Mouse (Mus musculus) embryonic facial prominence, embryonic 13.5 days (tissue): Measurements from ENCODE around the gene Isy1. TPM values are rescaled to one million over a fixed set of nuclear protein-coding genes. Genes with fewer than 3 reads are reported as not detected.
"Not testable (repeated sequence)": the region's sequence is repeated elsewhere in the genome, so short reads cannot be mapped to it uniquely, and the experiment has no call there.

Experiments used
- ATAC-seq: fragments of 200-750 bp; cut with Nextera tagmentation; 2 replicates; pipeline ENCODE4 v1.8.0; 2017; ENCODE audit warnings: low read depth; ENCODE audit not compliant: insufficient number of reproducible peaks, insufficient read depth, low FRiP score, low TSS enrichment
- H3K27ac ChIP-seq: fragments of 300-500 bp; sonication (generic); 2 replicates; pipeline ENCODE4 v1.5.1; 2015; ENCODE audit warnings: moderate library complexity, mild to moderate bottlenecking, inconsistent platforms
- H3K27me3 ChIP-seq: fragments of 300-500 bp; sonication (generic); 2 replicates; pipeline ENCODE4 v1.6.1; 2015; ENCODE audit warnings: mild to moderate bottlenecking, inconsistent platforms
- H3K36me3 ChIP-seq: fragments of 300-500 bp; sonication (generic); 2 replicates; pipeline ENCODE4 v1.6.1; 2015; ENCODE audit warnings: mild to moderate bottlenecking, inconsistent platforms
- H3K4me1 ChIP-seq: fragments of 300-500 bp; sonication (generic); 2 replicates; pipeline ENCODE4 v1.6.1; 2015; ENCODE audit warnings: inconsistent platforms
- H3K4me2 ChIP-seq: fragments of 300-500 bp; sonication (generic); 2 replicates; pipeline ENCODE4 v1.6.1; 2015; ENCODE audit warnings: moderate library complexity, mild to moderate bottlenecking, inconsistent platforms
- H3K4me3 ChIP-seq: fragments of 300-500 bp; sonication (generic); 2 replicates; pipeline ENCODE4 v1.5.1; 2015; ENCODE audit warnings: mild to moderate bottlenecking, inconsistent platforms
- H3K9ac ChIP-seq: fragments of 300-500 bp; sonication (generic); 2 replicates; pipeline ENCODE4 v1.6.1; 2015; ENCODE audit warnings: mild to moderate bottlenecking, inconsistent platforms
- H3K9me3 ChIP-seq: fragments of 300-500 bp; sonication (generic); 2 replicates; pipeline ENCODE4 v1.6.1; 2016; ENCODE audit warnings: inconsistent platforms
- WGBS: fragments of 180-500 bp; shearing (Covaris S2); methylation state at CpG from one replicate; pipeline ENCODE4 v1.1.7; 2015; ENCODE audit warnings: mixed read lengths; 5-methylcytosine and 5-hydroxymethylcytosine counted together
- polyA plus RNA-seq: library from polyadenylated mRNA; unstranded; fragments of >200 nt; fragmentation: Nextera tagmentation; extraction: Ambion mirVana; gene quantifications from 2 replicates; pipeline ENCODE4 v1.2.1, GENCODE M21; 2015

Isy1 gene
- polyA plus RNA-seq, 1 experiment from 2014 or later = 58.6 TPM

DNA sequence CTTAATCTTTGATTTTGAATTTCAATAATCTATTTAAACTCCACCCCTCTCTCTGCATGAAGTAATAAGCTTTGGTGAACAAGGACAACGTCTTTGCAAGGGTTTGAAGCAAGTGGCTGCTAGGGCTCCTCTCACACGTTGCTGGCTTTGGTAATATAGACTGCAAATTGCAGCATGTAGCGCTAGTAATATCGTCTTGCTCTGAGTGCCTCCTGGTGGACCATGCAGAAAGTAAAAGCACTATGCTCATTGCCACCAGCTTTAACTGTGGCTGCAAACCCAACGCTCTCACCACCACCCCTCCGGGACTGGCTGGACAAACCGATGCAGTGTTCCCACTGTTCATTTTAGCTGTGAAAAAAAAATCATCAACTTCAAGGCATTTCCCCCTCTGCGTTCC is 68.0 kb downstream of the Isy1 start:
- no peaks in the 10 kb centered on the region for H3K36me3 ChIP-seq
- no peak overlapping the region for H3K27ac ChIP-seq
- H3K4me1 ChIP-seq = no peaks in the 10 kb centered on the region
- H3K9me3 ChIP-seq = no peaks in the 10 kb centered on the region
- H3K4me2 ChIP-seq = no peak overlapping the region
- WGBS = 54% methylated on average over 8 of the region's 8 CpGs
- no peak for ATAC-seq
- no peaks in the 10 kb centered on the region for H3K27me3 ChIP-seq
- no peak overlapping the region for H3K4me3 ChIP-seq
- H3K9ac ChIP-seq = no peak overlapping the region

DNA sequence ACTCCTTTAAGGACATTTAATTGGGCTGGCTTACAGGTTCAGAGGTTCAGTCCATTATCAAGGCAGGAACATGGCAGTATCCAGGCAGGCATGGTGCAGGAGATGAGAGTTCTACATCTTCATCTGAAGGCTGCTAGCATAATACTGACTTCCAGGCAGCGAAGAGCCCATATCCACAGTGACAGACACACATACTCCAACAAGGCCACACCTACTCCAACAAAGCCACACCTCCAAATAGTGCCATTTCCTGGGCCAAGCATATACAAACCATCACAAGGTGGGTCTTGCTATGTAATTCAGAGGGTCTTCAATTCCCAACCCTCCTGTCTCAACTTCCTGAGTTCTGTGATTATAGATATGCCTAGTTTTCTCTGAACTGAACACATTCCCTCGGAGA is 74.3 kb downstream of the Isy1 start:
- H3K27me3 ChIP-seq, ATAC-seq, H3K4me2 ChIP-seq, H3K9ac ChIP-seq, H3K4me1 ChIP-seq, H3K9me3 ChIP-seq, H3K27ac ChIP-seq, H3K4me3 ChIP-seq, H3K36me3 ChIP-seq: not testable (repeated sequence)
- 90% methylated on average over 2 of the region's 2 CpGs for WGBS

Other genes with a start within 250 kb of the Isy1 start
- gene Prokr1, start 248.1 kb downstream of the Isy1 start, polyA plus RNA-seq = 3.6 and 3.9 TPM in 2 replicates
- 14.9 and 15.2 TPM in 2 replicates for gene Aplf, start 166.6 kb downstream of the Isy1 start, polyA plus RNA-seq
- gene Efcc1, start 107.9 kb downstream of the Isy1 start, polyA plus RNA-seq = 1.5 and 2.2 TPM in 2 replicates
- gene Gp9, start 60.7 kb downstream of the Isy1 start, polyA plus RNA-seq = 1.8 and 2.5 TPM in 2 replicates
- gene Rab43, start 26.6 kb downstream of the Isy1 start, polyA plus RNA-seq = 8.3 and 10.0 TPM in 2 replicates
- 3.9 and 5.5 TPM in 2 replicates for gene Gm45140, start 3.0 kb downstream of the Isy1 start, polyA plus RNA-seq
- 1,121 and 1,158 TPM in 2 replicates for gene Cnbp, start 12.3 kb upstream of the Isy1 start, polyA plus RNA-seq
- 162 and 176 TPM in 2 replicates for gene Copg1, start 49.0 kb upstream of the Isy1 start, polyA plus RNA-seq
- gene Hmces, start 75.1 kb upstream of the Isy1 start, polyA plus RNA-seq = 64.6 and 66.1 TPM in 2 replicates
- 27.3 and 33.0 TPM in 2 replicates for gene H1fx, start 142.8 kb upstream of the Isy1 start, polyA plus RNA-seq
- gene Rab7, start 206.5 kb upstream of the Isy1 start, polyA plus RNA-seq = 185 and 195 TPM in 2 replicates
- gene Rpn1, start 245.7 kb upstream of the Isy1 start, polyA plus RNA-seq = 342 and 345 TPM in 2 replicates